Mouse (Mus musculus): ENCODE data around the gene Sprtn.

DNA sequence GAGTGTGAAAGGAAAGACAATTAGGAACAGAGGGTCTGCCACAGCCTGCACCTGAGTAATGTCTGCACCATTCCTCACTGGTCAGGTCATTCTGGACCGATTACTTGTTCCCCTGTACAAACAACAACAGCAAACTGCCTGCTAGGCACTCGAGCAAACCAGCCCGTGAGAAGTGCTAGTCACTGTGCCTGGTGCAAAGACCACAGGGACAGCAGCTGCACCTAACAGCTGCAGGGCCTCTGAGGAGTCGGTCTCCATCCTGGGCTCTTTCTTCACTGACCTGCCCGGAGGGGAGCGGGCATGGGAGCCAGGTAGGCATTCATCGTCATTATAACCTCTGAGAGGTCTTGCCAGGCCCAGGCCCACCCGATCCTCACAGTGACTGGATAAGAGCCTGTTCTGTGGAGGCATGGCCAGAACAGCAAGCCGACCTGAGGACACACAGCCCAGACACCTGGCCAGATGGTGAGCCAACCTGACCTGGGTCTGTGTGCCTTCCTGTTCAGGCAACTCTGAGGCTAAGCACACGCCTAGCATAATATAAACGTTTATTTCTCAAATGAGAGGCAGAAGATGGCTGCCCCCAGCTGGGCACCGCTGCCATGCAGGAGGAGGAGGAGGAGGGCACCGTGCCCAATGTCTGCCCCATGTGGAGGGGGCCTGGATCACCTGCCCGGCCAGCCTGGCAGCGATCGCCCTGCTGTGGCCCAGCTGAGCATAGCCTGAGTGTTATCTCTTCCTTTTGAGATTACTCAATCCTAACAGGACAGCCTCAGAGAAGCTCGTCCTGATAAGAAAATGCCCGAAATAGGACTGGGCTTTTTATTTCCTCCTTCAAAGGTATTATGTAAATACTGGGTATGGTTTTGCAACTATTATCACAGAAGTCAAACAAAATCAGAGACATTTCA, 23.9 kb downstream of the Sprtn start:
- TF ChIP-seq GATA1 (IDR thresholded peaks at IDR 0.05; ENCODE audit: low read length) (no peak), TAL1 (IDR thresholded peaks at IDR 0.05; ENCODE audit: low read length) (no peak)
